Mouse (Mus musculus) frontal cortex, postnatal 10 days (tissue): ENCODE results near the gene Zfp36l2.
A peak's percentile ranks its signal among the peaks of the same experiment; 100 is the strongest.
"Not testable (repeated sequence)": the region's sequence is repeated elsewhere in the genome, so short reads cannot be mapped to it uniquely, and the experiment has no call there.

Experiments
- DNase-seq, 2 experiments: peaks; one replicate each; pipeline ENCODE4 v3.0.0; 2022; ENCODE audit warnings: low spot score in 2 of 2, mixed read lengths in 1 of 2

The Zfp36l2 gene

GRCm38 (mm10) chr17:84195003-84195395 lies 7.3 kb upstream of the Zfp36l2 start:
- DNase-seq = no peak

- no peak for DNase-seq
Observed at GRCm38 (mm10) chr17:84194282-84195002, 6.7 kb upstream of the Zfp36l2 start.

- no peak for DNase-seq
Observed at GRCm38 (mm10) chr17:84193411-84193810, 5.7 kb upstream of the Zfp36l2 start.

DNA sequence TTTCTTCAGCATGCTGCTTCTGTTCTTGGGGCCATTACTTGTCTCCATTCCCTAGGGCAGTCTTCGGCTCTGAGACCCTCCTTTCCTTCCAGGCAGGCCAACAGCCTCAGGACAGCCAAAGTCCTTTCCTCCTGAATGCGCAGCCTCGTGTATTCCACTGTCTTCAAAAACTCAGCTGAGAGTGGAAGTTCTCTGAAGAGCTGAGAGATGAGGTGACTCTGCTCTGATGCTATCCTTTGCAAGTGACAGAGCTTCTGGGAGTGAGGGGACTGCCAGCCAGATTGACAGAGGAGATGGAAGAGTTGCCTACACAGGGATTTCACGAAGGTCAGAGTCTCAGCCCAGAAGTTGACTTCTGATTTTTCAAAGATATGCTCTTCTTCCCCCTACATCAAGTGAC lies 4.2 kb upstream of the Zfp36l2 start:
- no peak for DNase-seq

GRCm38 (mm10) chr17:84190885-84191284 lies 3.1 kb upstream of the Zfp36l2 start:
- peak in 1 of 2 experiments; percentile 75 for DNase-seq

- DNase-seq = no peak
Observed at GRCm38 (mm10) chr17:84189127-84189854, 1.5 kb upstream of the Zfp36l2 start.

DNA sequence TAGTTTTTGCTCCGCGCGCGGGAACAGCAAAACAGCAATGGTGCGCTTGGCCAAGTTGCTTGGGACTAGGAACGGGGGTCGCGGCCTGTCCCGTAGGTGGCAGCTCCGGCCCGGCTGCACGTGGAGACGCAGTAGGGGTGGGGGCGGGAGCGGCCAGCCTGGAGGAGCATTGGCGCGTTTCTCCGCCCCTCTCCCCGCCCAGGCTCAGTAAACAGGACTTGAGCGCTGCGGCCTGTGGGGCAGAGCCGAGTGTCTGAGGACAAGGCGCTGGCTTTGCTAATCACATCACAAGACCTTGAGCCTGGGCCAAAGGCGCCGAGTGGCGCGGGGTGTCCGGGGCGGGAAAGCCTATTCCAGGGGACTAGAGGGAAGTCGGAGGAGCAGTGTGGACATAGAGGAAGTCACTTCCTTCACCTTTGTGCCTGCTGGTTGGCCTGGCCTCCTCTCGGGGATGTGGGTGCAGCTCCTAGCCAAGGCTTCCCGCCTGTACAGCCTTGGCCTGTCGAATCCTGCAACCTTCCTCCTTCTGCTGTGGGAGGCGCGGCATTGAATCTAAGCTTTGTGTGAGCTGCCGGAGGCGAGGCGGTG lies 721 bp upstream of the Zfp36l2 start:
- peak; percentile 82 for DNase-seq

DNA sequence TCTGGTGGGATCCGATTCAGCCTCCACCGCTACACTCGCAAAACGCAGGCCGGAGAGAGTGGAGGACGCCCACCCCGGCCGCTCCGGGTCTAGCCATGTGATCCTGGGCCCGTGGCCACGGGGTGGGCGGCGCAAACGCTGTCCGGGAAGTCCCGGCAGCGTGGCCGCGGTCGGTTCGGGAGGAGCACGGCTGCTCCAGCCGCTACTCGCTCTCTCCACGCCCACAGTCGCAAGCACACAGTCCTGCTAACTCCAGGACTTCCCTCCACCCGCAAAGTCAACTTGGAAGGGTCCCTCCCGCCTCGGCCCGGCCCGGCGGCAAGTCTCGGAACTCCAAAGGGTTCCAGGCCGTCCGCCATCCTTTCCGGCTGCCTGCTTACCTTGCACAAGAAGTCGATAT lies 483 bp downstream of the Zfp36l2 start:
- not testable (repeated sequence) for DNase-seq

GRCm38 (mm10) chr17:84186451-84187202 lies 1.1 kb downstream of the Zfp36l2 start:
- peak in 1 of 2 experiments; percentile 43 for DNase-seq

GRCm38 (mm10) chr17:84185581-84186450 lies 1.9 kb downstream of the Zfp36l2 start:
- peak in 1 of 2 experiments; percentile 54 for DNase-seq

DNA sequence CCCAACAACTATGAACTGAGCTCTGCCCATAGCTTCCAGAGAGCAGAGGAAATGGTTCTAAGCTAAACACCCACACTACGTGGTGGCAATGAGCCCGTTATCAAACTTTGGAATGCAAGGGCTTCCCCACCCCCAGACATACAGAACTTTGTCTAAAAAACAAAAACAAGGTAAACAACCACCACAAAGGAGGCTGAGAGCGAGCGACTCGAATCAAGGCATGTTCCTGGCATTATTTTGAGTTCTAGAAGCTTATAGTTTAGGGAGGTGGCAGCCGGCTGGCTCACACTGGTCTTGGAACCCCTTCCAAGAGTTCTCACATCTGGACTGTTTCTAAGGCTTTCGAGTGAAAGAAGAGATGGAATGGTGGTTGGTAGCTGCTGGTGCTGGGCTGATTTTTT lies 2.7 kb downstream of the Zfp36l2 start:
- no peak for DNase-seq

- peak; percentile 70 to 81 for DNase-seq
Observed at GRCm38 (mm10) chr17:84183291-84183781, 4.4 kb downstream of the Zfp36l2 start.

GRCm38 (mm10) chr17:84182311-84183271 lies 5.2 kb downstream of the Zfp36l2 start:
- peak in 1 of 2 experiments; percentile 23 for DNase-seq

DNA sequence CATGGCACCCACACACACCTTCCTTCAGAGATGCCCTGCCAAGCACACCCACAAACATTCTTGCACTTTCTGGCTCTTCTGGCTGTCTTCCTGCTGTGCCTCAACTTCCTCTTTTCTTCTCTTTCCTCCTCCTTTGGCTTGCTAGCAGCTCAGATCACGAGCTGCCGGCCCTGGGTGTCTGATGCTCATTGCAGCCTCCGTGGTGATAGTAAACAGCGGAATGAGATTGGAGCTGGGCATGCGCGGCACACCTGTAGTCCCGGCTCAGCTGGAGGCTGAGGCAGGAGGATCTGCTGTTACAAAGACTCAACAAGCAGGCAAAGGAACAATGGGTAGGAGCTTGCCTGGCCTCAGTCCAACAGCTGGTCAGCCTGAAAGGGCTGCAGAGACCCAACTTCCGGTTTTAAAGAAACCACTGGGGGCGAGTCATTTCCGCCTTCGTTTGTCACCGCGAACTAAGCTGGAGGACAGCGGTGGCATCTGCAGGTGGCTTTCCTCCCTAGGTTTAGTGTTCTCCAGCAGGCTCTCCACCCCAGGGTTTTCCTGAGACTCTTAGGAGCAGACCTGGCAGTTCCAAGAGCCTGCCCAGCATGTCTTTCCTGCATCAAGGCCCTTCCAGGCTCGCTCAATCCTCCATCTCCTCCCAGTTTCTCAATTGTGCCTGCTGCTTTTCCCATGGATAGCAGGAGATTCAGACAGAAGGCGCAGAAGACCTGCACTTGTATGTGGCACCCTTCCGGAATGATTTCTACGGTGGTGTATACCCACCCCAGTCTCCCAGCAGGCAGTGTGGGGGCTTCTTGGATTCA lies 6.0 kb downstream of the Zfp36l2 start:
- peak in 1 of 2 experiments; percentile 56 for DNase-seq

DNA sequence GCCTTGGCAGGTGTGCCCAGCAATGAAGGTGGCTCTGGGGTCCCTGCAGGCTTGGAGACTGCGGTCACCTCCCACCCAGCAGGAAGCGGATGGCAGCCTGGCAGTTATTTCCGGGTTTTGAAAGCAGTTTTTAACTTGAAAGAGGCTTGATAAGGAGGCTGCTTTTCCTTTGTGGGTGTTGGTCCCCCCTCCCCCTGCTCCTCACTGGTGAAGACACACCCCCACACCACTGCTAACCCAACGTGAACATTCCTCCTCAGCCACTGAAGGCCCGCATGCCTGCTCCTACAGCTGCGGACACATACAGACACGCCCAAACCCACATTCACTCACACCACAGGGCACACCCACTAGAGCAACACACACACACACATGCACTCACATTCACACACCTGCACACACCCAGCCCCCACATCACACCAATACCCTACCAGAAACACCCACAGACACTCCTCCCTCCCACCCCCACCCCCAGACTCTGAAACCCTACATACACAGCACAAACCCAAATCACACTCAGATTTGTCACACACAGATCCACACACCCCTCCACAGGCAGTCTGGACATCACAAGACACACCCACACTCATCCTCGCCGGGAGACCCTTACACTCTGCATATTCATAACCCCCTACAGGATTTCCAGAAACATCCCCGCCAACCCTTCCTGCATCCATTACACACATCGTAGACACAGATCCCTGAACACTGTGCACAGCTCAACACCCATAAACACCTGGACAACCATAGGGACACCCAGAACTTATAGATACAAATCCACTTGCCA lies 6.8 kb downstream of the Zfp36l2 start:
- peak in 1 of 2 experiments; percentile 14 for DNase-seq

DNA sequence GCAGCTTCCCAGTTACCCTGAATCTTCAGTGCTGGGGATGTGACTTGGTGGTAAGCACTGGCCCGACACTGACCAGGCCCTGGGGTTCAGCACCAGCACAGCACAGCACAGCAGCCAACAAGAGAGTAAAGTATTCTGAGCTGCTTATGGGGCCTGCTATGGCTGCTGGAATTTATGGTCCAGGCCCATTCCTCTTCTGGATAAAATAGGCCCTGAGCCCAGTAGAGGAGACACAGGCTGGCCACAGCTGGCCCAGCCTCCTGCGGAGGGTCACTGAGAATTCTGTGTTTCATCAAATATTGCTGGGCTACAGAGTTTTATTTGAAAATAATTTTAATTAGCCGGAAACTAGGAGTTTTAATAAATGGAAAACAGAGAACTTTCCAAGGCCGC lies 7.8 kb downstream of the Zfp36l2 start:
- peak in 1 of 2 experiments; percentile 6 for DNase-seq

DNA sequence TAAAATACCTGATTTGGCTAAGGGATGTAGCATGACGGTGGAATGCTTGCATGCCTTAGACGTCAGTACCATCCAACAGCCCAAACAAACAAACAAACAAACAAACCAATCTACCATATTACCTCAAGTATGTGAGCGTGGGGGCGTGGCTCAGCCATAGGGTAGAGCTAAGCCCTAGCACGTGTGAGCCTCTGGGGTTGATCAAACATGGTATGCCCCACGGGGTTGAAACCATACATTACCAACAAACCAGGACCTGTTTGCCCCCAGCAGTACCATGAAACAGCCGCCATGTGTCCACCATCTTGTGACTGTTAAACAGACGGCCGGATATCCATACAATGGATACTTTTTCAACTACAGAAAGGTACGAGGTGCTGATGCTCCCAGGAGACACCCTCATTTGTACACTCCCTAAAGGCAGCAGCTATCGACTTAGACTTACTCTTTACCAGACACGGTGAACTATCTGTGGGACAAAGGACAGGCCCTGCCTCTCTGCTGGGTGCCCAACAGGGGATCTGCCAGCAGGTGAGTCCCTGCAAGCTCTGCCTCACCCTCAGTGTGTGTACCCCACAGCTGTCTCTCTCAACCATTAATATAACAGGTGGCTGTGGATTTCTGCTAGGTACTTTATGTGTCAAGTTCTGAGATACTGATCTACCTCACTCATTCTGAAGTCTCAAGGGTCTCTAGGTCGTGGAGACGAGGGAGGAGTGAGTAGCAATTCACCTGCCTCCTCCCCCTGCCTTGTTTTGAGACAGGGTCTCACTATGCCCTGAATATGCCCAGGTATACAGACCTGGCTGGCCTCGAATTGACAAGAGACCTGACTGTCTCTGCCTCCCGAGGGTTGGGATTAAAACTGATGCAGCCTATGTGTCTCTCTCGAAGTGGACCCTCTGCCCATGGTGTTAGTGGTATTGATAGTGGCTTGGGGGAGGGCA lies 8.4 kb downstream of the Zfp36l2 start:
- no peak for DNase-seq
